Mouse (Mus musculus): ENCODE data around the gene Vasp.

- no peak for TF ChIP-seq FLI1 (IDR thresholded peaks at IDR 0.05; ENCODE audit: low read length)
- TF ChIP-seq GATA1 (IDR thresholded peaks at IDR 0.05; ENCODE audit: borderline replicate concordance, low read length), result no peak
Observed at GRCm38 (mm10) chr7:19290969-19291596, 19.5 kb upstream of the Vasp start.

Data from megakaryocyte, embryonic 14.5 days (primary cell).